Mouse (Mus musculus) adrenal gland, postnatal 10 days (tissue): Measurements from ENCODE around the gene Dnase1l3. TPM values are rescaled to one million over a fixed set of nuclear protein-coding genes. Genes with fewer than 3 reads are reported as not detected.

Experiments
- DNase-seq: peaks from one replicate; pipeline ENCODE4 v3.0.0; 2021; ENCODE audit warnings: mixed read lengths
- total RNA-seq, 2 experiments: library from RNA; stranded (reverse); gene quantifications; 2 replicates each; pipeline ENCODE4 v1.2.3; 2021

Gene Dnase1l3
- total RNA-seq, 2 experiments from 2014 or later = 4.2 to 7.8 TPM

- no peak for DNase-seq
Observed at GRCm38 (mm10) chr14:7975177-7975576, 19.2 kb downstream of the Dnase1l3 start.

GRCm38 (mm10) chr14:7974643-7975042 is 19.7 kb downstream of the Dnase1l3 start:
- DNase-seq = no peak

GRCm38 (mm10) chr14:7971889-7972493 is 22.4 kb downstream of the Dnase1l3 start:
- no peak for DNase-seq

GRCm38 (mm10) chr14:7964219-7964889 is 30.0 kb downstream of the Dnase1l3 start:
- DNase-seq = peak; percentile 84

- no peak for DNase-seq
Observed at GRCm38 (mm10) chr14:7963160-7963559, 31.2 kb downstream of the Dnase1l3 start.

- DNase-seq = no peak
Observed at GRCm38 (mm10) chr14:7962626-7963025, 31.7 kb downstream of the Dnase1l3 start.

GRCm38 (mm10) chr14:7961714-7962113 is 32.7 kb downstream of the Dnase1l3 start:
- peak; percentile 26 for DNase-seq

GRCm38 (mm10) chr14:7960616-7961015 is 33.8 kb downstream of the Dnase1l3 start:
- no peak for DNase-seq

GRCm38 (mm10) chr14:7957049-7957448 is 37.3 kb downstream of the Dnase1l3 start, which contains the start of gene Gm45521:
Gm45521 (plus strand) TSS chr14:7957288.
- DNase-seq = no peak

- DNase-seq = no peak
Observed at GRCm38 (mm10) chr14:7956427-7956826, 37.9 kb downstream of the Dnase1l3 start.

GRCm38 (mm10) chr14:7954071-7954471 is 40.3 kb downstream of the Dnase1l3 start:
- DNase-seq = no peak

GRCm38 (mm10) chr14:7952610-7953254 is 41.6 kb downstream of the Dnase1l3 start:
- peak; percentile 53 for DNase-seq

GRCm38 (mm10) chr14:7951234-7951633 is 43.1 kb downstream of the Dnase1l3 start:
- DNase-seq = no peak

- no peak for DNase-seq
Observed at GRCm38 (mm10) chr14:7945261-7945660, 49.1 kb downstream of the Dnase1l3 start.

- peak; percentile 33 for DNase-seq
Observed at GRCm38 (mm10) chr14:7944349-7945039, 49.9 kb downstream of the Dnase1l3 start.

- DNase-seq = peak; percentile 46
Observed at GRCm38 (mm10) chr14:7943801-7944135, 50.6 kb downstream of the Dnase1l3 start.

- DNase-seq = peak; percentile 80
Observed at GRCm38 (mm10) chr14:7943101-7943800, 51.1 kb downstream of the Dnase1l3 start.

GRCm38 (mm10) chr14:7941413-7941812 is 53.0 kb downstream of the Dnase1l3 start:
- DNase-seq = no peak

- DNase-seq = no peak
Observed at GRCm38 (mm10) chr14:7938809-7939784, 55.3 kb downstream of the Dnase1l3 start.

GRCm38 (mm10) chr14:7937052-7937630 is 57.2 kb downstream of the Dnase1l3 start:
- DNase-seq = no peak

GRCm38 (mm10) chr14:7934166-7934565 is 60.2 kb downstream of the Dnase1l3 start:
- no peak for DNase-seq
